Mouse (Mus musculus) liver, adult 10 weeks (tissue): Measurements from ENCODE around the gene Gm9008. TPM values are rescaled to one million over a fixed set of nuclear protein-coding genes. Genes with fewer than 3 reads are reported as not detected.

Source experiments
- polyA plus RNA-seq: library from polyadenylated mRNA; stranded (reverse); fragments of 350-450 nt; fragmentation: Illumina TruSeq; extraction: RNeasy Lipid Tissue Mini Kit (QIAGEN cat#74804); gene quantifications from one replicate; pipeline ENCODE4 v1.2.3, GENCODE M21; 2014; ENCODE audit warnings: low read depth, low replicate concordance

The Gm9008 gene
- polyA plus RNA-seq = not detected

DNA sequence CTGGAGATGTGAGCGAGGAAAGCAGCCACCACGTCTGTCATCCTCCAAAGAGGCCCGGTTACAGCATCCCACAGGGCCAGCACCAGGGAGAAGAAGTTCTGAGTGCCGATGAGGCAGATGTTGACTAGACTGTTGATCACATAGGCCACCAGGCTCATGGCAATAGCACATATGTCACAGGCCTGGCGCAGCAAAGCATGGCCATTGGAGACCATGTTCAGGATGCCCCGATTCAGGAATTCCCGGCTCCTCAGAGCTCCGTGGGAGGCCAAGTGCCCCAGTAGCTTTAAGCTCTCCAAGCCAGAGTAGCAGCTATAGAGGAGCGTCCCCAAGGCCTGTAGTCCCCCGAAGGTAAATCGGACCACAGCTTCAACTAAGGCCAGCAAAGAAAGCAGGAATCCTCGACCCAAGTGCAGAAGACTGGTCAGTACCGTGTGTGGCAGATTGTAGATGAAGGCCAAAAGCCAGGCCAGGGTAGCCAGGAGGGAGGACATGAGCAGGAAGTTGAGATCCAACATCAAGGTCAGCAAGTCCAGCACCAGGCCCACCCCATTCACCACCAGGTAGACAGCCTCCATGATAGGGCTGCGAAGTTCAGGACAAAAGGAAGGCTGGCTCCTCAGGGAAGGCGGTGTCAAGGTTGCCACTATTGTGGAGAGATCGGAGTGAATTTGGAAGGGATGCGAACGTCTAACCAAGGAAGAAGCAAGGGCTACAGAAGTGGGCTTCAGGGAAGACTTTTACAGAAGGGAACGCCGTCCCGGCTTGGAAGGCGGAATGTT lies at the start of gene Gm9008:
Gm9008 (minus strand) TSS at position 731 of the 782 bp plus-strand sequence.

